Mouse (Mus musculus) heart, postnatal 25 days (tissue): ENCODE measurements around the gene Pde6h. TPM values are rescaled to one million over a fixed set of nuclear protein-coding genes. Genes with fewer than 3 reads are reported as not detected.
A peak's percentile ranks its signal among the peaks of the same experiment; 100 is the strongest.

Experiments
- DNase-seq: peaks from one replicate; pipeline ENCODE4 v3.0.0; 2022; ENCODE audit warnings: low spot score
- intact Hi-C: fragments of 180-260 bp; cut with DNase I; formaldehyde crosslinking; loops from one replicate; pipeline ENCODE4 v1.15.1; 2025
- total RNA-seq, 2 experiments: library from RNA; stranded (reverse); gene quantifications; 2 replicates each; pipeline ENCODE4 v1.2.3; 2021

The Pde6h gene
- total RNA-seq, 2 experiments from 2014 or later: not detected

GRCm38 (mm10) chr6:136939326-136940187, 15.9 kb downstream of the Pde6h start:
- DNase-seq: no peak
- intact Hi-C loops: no loop called here

- no peak for DNase-seq
- intact Hi-C loops: no loop called here
Measured at GRCm38 (mm10) chr6:136940188-136940960, 16.7 kb downstream of the Pde6h start.

GRCm38 (mm10) chr6:136941051-136942021, 17.7 kb downstream of the Pde6h start, which contains the start of gene Arhgdib:
Gene Arhgdib, minus strand, starts transcription at chr6:136941899.
- peak; percentile 24 for DNase-seq
- intact Hi-C loops: no loop called here

- intact Hi-C loops: no loop called here
- no peak for DNase-seq
Measured at GRCm38 (mm10) chr6:136942280-136942679, 18.6 kb downstream of the Pde6h start.

GRCm38 (mm10) chr6:136943392-136943791, 19.8 kb downstream of the Pde6h start:
- DNase-seq: no peak
- intact Hi-C loops: no loop called here

- intact Hi-C loops: no loop called here
- DNase-seq: no peak
Measured at GRCm38 (mm10) chr6:136944511-136944910, 20.9 kb downstream of the Pde6h start.

- DNase-seq: no peak
- intact Hi-C loops: no loop called here
Measured at GRCm38 (mm10) chr6:136946241-136946640, 22.6 kb downstream of the Pde6h start.

GRCm38 (mm10) chr6:136946943-136947342, 23.3 kb downstream of the Pde6h start:
- intact Hi-C loops: no loop called here
- no peak for DNase-seq

GRCm38 (mm10) chr6:136947716-136948115, 24.1 kb downstream of the Pde6h start:
- DNase-seq: no peak
- intact Hi-C loops: no loop called here

GRCm38 (mm10) chr6:136950171-136950570, 26.5 kb downstream of the Pde6h start:
- no peak for DNase-seq
- intact Hi-C loops: no loop called here

GRCm38 (mm10) chr6:136952930-136953329, 29.3 kb downstream of the Pde6h start:
- intact Hi-C loops: no loop called here
- DNase-seq: no peak

- intact Hi-C loops: no loop called here
- no peak for DNase-seq
Measured at GRCm38 (mm10) chr6:136954192-136954591, 30.6 kb downstream of the Pde6h start.

- intact Hi-C loops: no loop called here
- no peak for DNase-seq
Measured at GRCm38 (mm10) chr6:136954715-136955114, 31.1 kb downstream of the Pde6h start.

- intact Hi-C loops: no loop called here
- DNase-seq: no peak
Measured at GRCm38 (mm10) chr6:136955240-136955639, 31.6 kb downstream of the Pde6h start.

GRCm38 (mm10) chr6:136957062-136957461, 33.4 kb downstream of the Pde6h start:
- intact Hi-C loops: no loop called here

GRCm38 (mm10) chr6:136959131-136959530, 35.5 kb downstream of the Pde6h start:
- intact Hi-C loops: no loop called here
- DNase-seq: no peak

More at GRCm38 (mm10) chr6:136957062-136957461, 33.4 kb downstream of the Pde6h start:
- no peak for DNase-seq

GRCm38 (mm10) chr6:136962957-136963356, 39.3 kb downstream of the Pde6h start:
- DNase-seq: no peak
- intact Hi-C loops: no loop called here

GRCm38 (mm10) chr6:136964609-136965510, 41.2 kb downstream of the Pde6h start:
- intact Hi-C loops: loop anchor here (1.0 to 5.0 kb wide), 2 partner anchors 41 to 103 kb away; no protein-coding TSS in a partner anchor
- DNase-seq: no peak

GRCm38 (mm10) chr6:136965912-136966311, 42.3 kb downstream of the Pde6h start:
- no peak for DNase-seq
- intact Hi-C loops: loop anchor here (1.0 to 5.0 kb wide), 2 partner anchors 42 to 104 kb away; no protein-coding TSS in a partner anchor
